Mouse (Mus musculus): ENCODE results near the gene Dgkz. TPM values are rescaled to one million over a fixed set of nuclear protein-coding genes. Genes with fewer than 3 reads are reported as not detected.

Dgkz gene
- polyA plus RNA-seq, 1 experiment from 2014 or later = 32.7 TPM

DNA sequence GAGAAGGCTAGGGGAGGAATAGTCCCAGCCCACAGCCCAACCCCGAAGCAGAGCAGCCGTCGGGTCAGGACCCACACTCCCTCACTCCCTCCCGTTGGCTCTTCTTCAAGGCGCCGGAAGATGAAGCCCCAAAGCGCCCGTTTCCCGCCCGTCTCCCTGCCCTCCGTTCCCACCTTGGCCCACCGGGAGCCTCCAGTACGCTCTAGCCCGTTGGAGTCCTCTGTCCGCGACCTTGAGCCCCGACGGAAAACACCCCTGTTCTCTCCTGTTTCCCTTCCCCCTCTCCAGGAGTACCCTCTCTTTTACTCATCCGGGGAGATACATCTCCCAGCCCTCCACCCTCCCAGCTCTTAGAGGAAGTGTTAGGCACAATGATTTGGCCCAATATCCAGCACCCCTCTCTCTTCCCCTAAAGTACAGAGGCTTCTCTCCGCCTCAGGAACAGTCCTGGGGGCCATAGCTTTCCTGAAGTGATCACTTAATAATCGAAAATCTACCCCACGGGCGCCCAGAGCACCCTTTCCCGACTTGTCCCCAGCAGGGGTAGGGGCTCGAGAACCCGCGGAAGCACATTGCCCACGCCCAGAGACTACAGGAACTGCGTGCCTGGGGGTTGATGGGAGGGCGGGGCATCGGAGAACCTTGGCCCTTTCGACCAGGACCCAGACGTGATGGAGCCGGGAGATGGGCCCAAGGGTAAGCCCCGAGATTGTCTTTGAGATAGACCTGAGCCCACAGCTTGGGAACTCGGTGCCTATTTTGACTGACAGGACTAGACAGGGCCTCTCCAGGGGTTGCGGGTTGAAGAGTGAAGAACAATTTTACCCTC lies 52.9 kb downstream of the Dgkz start:
- H3K27me3 ChIP-seq (ENCODE audit: control insufficient read depth, insufficient read depth, low read length) = peaks cover 47% of the 10 kb centered on the region
- H3K36me3 ChIP-seq (ENCODE audit: control insufficient read depth, insufficient read depth, low read length) = no peaks in the 10 kb centered on the region
- DNase-seq (ENCODE audit: low spot score) (peak; percentile 65), ATAC-seq (replicated peaks; ENCODE audit: low FRiP score) (no peak)
- H3K4me1 ChIP-seq (replicated peaks; ENCODE audit: control insufficient read depth, insufficient read depth, low read length) = peaks cover 17% of the 10 kb centered on the region; the same call in 1 of the 2 replicates
- H3K9ac ChIP-seq (ENCODE audit: low read length) = no peak overlapping the region; the same call in 1 of the 2 replicates
- no peak overlapping the region for H3K27ac ChIP-seq (ENCODE audit: low read depth, low read length)
- peak overlapping the region; percentile 53 for H3K4me3 ChIP-seq (ENCODE audit: low read depth, low read length)
- peak overlapping the region; percentile 92 for H3K4me2 ChIP-seq (ENCODE audit: low read depth, low read length, severe bottlenecking)
- WGBS = 4% methylated on average over 37 of the region's 37 CpGs
- H3K9me3 ChIP-seq (ENCODE audit: control insufficient read depth, low read length) = no peaks in the 10 kb centered on the region

DNA sequence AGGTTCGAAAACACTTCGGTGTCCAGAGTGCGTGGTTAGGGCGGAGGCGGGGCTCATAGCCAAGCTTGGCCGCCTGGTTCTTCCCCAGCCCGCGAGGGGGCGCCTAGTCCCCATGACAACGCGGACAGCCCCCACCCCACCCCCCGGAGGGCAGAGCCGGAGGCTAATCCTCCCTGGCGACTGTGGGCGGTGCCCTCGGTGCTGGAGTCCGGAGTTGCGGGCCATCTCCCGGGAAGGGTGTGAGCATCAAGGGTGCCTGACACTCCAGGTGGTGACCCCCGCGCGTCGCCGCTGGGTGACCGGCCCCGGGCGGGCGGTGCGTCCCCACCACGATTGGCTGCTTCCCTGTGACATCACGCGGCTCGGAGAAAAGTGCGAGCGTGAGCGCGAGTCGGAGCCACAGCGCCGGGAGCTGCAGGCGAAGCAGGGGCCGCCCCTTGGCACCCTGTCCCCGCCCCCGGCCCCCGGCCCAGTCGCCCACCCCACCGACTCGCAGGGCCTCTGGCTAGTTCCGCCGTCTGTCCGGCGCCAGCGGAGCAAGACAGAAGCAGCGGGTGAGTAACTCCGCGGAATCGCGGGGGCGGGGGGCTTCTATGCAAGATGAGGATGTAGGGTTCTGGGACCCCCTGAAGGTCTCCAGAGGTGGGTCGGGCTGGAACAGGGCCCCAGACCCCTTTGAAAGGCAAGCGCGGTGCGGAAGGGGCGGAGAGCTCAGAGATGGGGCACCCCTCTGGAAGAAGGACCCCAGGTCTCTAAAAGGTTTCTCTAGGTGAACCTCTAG lies 53.7 kb downstream of the Dgkz start:
- H3K9ac ChIP-seq (ENCODE audit: low read length) = peak overlapping the region; percentile 39
- peaks cover 17% of the 10 kb centered on the region; the same call in 1 of the 2 replicates for H3K4me1 ChIP-seq (replicated peaks; ENCODE audit: control insufficient read depth, insufficient read depth, low read length)
- ATAC-seq (replicated peaks; ENCODE audit: low FRiP score) = peak; percentile 70
- H3K4me2 ChIP-seq (ENCODE audit: low read depth, low read length, severe bottlenecking) = peak overlapping the region; percentile 92
- peaks cover 47% of the 10 kb centered on the region for H3K27me3 ChIP-seq (ENCODE audit: control insufficient read depth, insufficient read depth, low read length)
- peak overlapping the region; percentile 53 for H3K4me3 ChIP-seq (ENCODE audit: low read depth, low read length)
- peak; percentile 87 for DNase-seq (ENCODE audit: low spot score)
- no peak overlapping the region for H3K27ac ChIP-seq (ENCODE audit: low read depth, low read length)
- WGBS = under 1% methylated on average over 64 of the region's 64 CpGs
- no peaks in the 10 kb centered on the region for H3K9me3 ChIP-seq (ENCODE audit: control insufficient read depth, low read length)
- no peaks in the 10 kb centered on the region for H3K36me3 ChIP-seq (ENCODE audit: control insufficient read depth, insufficient read depth, low read length)

DNA sequence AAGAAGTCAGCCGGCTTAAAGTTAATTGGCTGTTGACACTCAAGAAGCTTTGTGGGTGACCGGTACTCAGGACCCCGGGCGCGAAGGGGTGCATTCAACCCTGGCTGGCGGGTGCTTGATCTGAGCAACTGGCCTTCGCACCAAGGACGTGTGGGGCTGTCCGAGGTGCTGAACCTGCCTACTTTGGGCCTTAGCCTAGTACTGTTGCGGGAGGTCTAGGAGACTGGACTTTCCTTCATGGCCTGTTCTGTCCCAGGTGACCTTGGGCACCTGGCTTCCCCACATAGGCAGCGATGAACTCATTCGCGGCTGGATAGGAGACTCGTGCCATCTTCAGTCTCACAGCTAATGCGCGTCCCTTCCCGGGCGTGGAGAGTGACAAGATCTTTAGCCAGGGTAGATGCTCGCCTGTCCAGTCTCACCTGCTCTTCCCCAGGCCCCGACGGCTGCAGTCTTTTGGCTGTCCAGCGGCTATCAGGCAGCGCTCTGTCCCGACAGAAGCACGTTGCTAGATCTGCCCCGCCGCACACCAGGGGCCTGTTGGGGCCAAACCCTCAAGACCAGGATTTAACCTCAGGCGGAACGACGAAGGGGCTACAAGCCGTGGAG lies 54.4 kb downstream of the Dgkz start:
- WGBS = 4% methylated on average over 31 of the region's 31 CpGs
- DNase-seq (ENCODE audit: low spot score) (peak; percentile 74), ATAC-seq (replicated peaks; ENCODE audit: low FRiP score) (no peak; the same call in 1 of the 2 replicates)
- H3K36me3 ChIP-seq (ENCODE audit: control insufficient read depth, insufficient read depth, low read length) = no peaks in the 10 kb centered on the region
- peaks cover 17% of the 10 kb centered on the region; the same call in 1 of the 2 replicates for H3K4me1 ChIP-seq (replicated peaks; ENCODE audit: control insufficient read depth, insufficient read depth, low read length)
- peaks cover 47% of the 10 kb centered on the region for H3K27me3 ChIP-seq (ENCODE audit: control insufficient read depth, insufficient read depth, low read length)
- H3K27ac ChIP-seq (ENCODE audit: low read depth, low read length) = no peak overlapping the region
- peak overlapping the region; percentile 53 for H3K4me3 ChIP-seq (ENCODE audit: low read depth, low read length)
- H3K9ac ChIP-seq (ENCODE audit: low read length) = peak overlapping the region; percentile 39; the same call in 1 of the 2 replicates
- no peaks in the 10 kb centered on the region for H3K9me3 ChIP-seq (ENCODE audit: control insufficient read depth, low read length)
- H3K4me2 ChIP-seq (ENCODE audit: low read depth, low read length, severe bottlenecking) = peak overlapping the region; percentile 92

DNA sequence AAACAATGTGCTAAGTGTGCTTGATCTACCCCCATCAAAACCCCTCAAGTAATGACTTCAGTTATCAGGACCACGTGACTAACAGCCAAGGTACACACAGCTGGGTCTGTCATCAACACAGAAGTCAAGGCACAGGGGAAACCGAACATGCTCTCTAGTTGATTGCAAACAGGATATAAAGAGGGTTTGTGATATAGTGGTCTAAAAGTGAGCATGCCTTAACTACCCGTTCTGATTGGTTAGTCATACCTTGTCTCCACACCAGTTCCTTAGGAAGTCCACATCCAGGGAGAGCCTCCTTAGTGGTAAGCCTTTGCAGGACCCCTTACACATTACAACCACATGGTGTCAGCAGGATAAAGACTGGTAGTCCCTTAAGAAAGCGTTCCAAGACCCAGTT lies 55.5 kb downstream of the Dgkz start:
- no peaks in the 10 kb centered on the region for H3K36me3 ChIP-seq (ENCODE audit: control insufficient read depth, insufficient read depth, low read length)
- no peak overlapping the region for H3K27ac ChIP-seq (ENCODE audit: low read depth, low read length)
- H3K27me3 ChIP-seq (ENCODE audit: control insufficient read depth, insufficient read depth, low read length) = peaks cover 47% of the 10 kb centered on the region
- no peaks in the 10 kb centered on the region for H3K9me3 ChIP-seq (ENCODE audit: control insufficient read depth, low read length)
- no peak overlapping the region for H3K4me3 ChIP-seq (ENCODE audit: low read depth, low read length)
- no peak overlapping the region for H3K9ac ChIP-seq (ENCODE audit: low read length)
- peaks cover 17% of the 10 kb centered on the region; the same call in 1 of the 2 replicates for H3K4me1 ChIP-seq (replicated peaks; ENCODE audit: control insufficient read depth, insufficient read depth, low read length)
- no peak for ATAC-seq (replicated peaks; ENCODE audit: low FRiP score)
- WGBS = 77% methylated on average over 4 of the region's 4 CpGs
- no peak overlapping the region for H3K4me2 ChIP-seq (ENCODE audit: low read depth, low read length, severe bottlenecking)
- no peak for DNase-seq (ENCODE audit: low spot score)

DNA sequence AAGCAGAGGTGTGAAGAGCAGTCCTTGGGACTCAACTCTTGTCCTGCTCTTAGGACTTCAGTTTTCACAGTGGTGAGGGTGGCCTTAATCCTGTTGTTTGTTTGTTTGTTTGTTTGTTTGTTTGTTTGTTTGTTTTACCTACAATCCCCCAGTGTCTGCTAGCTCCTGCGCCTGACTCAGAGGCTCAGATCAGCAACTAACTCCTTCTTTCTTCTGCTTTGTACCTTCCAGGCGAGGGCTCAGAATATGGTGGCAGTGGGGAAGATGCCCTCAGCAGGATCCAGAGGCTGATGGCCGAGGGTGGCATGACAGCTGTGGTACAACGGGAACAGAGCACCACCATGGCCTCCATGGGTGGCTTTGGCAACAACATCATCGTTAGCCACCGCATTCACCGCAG lies 58.6 kb downstream of the Dgkz start:
- Histone ChIP-seq H3K27me3 (ENCODE audit: control insufficient read depth, insufficient read depth, low read length) (peaks cover 21% of the 10 kb centered on the region), H3K36me3 (ENCODE audit: control insufficient read depth, insufficient read depth, low read length) (peaks cover 6% of the 10 kb centered on the region; the same call in 1 of the 2 replicates), H3K4me2 (ENCODE audit: low read depth, low read length, severe bottlenecking) (no peak overlapping the region), H3K4me3 (ENCODE audit: low read depth, low read length) (no peak overlapping the region), H3K4me1 (replicated peaks; ENCODE audit: control insufficient read depth, insufficient read depth, low read length) (peaks cover 3% of the 10 kb centered on the region; the same call in 1 of the 2 replicates), H3K9me3 (ENCODE audit: control insufficient read depth, low read length) (no peaks in the 10 kb centered on the region), H3K27ac (ENCODE audit: low read depth, low read length) (no peak overlapping the region), H3K9ac (ENCODE audit: low read length) (no peak overlapping the region)
- DNase-seq (ENCODE audit: low spot score) = no peak
- ATAC-seq (replicated peaks; ENCODE audit: low FRiP score) = no peak
- 90% methylated on average over 7 of the region's 7 CpGs for WGBS

DNA sequence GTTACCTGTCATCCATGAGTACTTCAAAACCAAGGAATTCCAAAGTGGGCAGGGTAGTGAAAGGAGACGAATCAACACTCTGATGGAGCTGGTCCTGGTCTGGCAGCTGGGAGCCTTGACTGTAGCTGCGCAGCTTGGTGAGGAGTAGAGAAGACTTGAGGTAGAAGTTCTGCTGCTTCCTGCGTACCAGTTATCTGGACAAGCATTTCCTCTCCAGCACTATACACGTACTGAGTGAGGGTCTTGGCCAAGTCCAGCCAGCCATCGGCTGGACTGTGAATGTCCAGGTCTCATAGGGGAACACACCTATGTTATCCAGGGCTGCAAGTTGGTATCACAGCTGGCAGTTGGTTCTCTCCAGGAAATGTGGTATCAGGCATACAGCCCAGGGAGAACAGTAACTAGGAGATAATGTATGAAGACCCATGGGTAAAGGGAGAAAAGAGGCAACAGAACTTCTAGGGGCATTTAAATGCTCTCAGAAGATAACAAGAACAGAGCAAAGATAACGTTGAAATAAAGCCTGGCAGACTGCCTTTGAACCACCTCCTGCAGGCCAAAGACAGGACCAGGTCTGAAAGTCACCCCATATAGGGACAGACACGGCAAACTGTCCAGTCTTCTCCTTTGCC lies 59.2 kb downstream of the Dgkz start:
- H3K36me3 ChIP-seq (ENCODE audit: control insufficient read depth, insufficient read depth, low read length) = peaks cover 7% of the 10 kb centered on the region; the same call in 1 of the 2 replicates
- H3K4me3 ChIP-seq (ENCODE audit: low read depth, low read length) = no peak overlapping the region
- H3K27me3 ChIP-seq (ENCODE audit: control insufficient read depth, insufficient read depth, low read length) = peaks cover 15% of the 10 kb centered on the region
- no peaks in the 10 kb centered on the region for H3K9me3 ChIP-seq (ENCODE audit: control insufficient read depth, low read length)
- peaks cover 2% of the 10 kb centered on the region; the same call in 1 of the 2 replicates for H3K4me1 ChIP-seq (replicated peaks; ENCODE audit: control insufficient read depth, insufficient read depth, low read length)
- no peak overlapping the region for H3K4me2 ChIP-seq (ENCODE audit: low read depth, low read length, severe bottlenecking)
- ATAC-seq (replicated peaks; ENCODE audit: low FRiP score) (no peak), DNase-seq (ENCODE audit: low spot score) (no peak)
- WGBS = 91% methylated on average over 7 of the region's 7 CpGs
- no peak overlapping the region for H3K9ac ChIP-seq (ENCODE audit: low read length)
- no peak overlapping the region for H3K27ac ChIP-seq (ENCODE audit: low read depth, low read length)

DNA sequence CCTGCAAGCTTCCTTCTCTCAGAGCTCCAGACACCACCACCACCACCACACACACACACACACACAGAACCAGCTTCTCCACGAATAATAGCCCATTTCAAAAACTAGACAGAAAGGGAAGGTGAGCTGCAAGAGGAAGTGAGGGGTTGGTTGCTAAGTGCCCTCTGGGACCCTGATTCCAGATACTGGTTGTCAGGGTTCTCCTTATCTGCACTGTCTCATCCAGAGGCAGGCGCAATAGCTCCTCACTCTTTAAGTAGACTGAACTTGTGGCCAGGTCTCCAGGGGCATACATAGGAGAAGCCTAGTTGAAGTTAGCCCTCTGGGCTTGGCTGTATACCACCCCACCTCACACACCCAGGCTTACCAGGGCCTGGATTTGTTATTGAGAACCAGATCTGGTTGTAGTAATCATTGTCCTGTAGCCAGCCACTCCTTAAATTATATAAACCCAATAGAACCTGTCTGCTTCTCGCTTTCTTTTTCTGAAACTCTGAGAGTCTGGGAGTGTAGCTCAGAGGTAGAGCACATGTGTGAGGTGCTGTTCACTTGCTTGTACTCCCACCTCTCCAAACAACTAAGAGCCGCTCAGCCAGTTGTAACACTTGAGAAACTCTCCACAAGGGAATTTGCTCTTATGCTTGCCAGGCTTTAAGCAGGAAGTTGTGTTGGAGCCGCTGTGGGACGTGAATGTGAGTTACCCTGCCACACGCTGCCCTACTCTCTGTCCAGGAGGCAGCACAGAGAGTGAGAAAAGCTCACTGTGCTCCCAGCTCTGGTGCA lies 62.1 kb downstream of the Dgkz start:
- Histone ChIP-seq H3K4me2 (ENCODE audit: low read depth, low read length, severe bottlenecking) (no peak overlapping the region), H3K27ac (ENCODE audit: low read depth, low read length) (no peak overlapping the region), H3K27me3 (ENCODE audit: control insufficient read depth, insufficient read depth, low read length) (no peaks in the 10 kb centered on the region), H3K9ac (ENCODE audit: low read length) (no peak overlapping the region), H3K36me3 (ENCODE audit: control insufficient read depth, insufficient read depth, low read length) (peaks cover 7% of the 10 kb centered on the region; the same call in 1 of the 2 replicates), H3K4me3 (ENCODE audit: low read depth, low read length) (no peak overlapping the region), H3K9me3 (ENCODE audit: control insufficient read depth, low read length) (no peaks in the 10 kb centered on the region), H3K4me1 (replicated peaks; ENCODE audit: control insufficient read depth, insufficient read depth, low read length) (no peaks in the 10 kb centered on the region)
- no peak for DNase-seq (ENCODE audit: low spot score)
- ATAC-seq (replicated peaks; ENCODE audit: low FRiP score) = no peak
- WGBS = 89% methylated on average over 7 of the region's 7 CpGs

All from forebrain, embryonic 11.5 days (tissue).